28 mouse cellular contexts compared by ENCODE assay signal in genomic region chr19:34468794-34469193, GRCm38 (mm10). TPM values are rescaled to one million over a fixed set of nuclear protein-coding genes. Genes with fewer than 3 reads are reported as not detected.
"Had no signal": no experiment of that assay in that cellular context is flagged by ENCODE, and none has a peak within 500 bp of the region (broad histone marks: within the 10 kb centered on the region; RNA-seq: fewer than 3 reads in every experiment).

No protein-coding gene starts in this region.

- H3K4me3 ChIP-seq: embryonic facial prominence, embryonic 10.5 days; embryonic facial prominence, embryonic 12.5 days; embryonic facial prominence, embryonic 13.5 days; embryonic facial prominence, embryonic 15.5 days; erythroblast, embryonic 14.5 days; forebrain, embryonic 10.5 days; forebrain, embryonic 12.5 days; forebrain, embryonic 13.5 days; forebrain, embryonic 15.5 days; gastrocnemius, adult 2 months had no signal

- H3K27me3 ChIP-seq: embryonic facial prominence, embryonic 15.5 days had no signal

- H3K4me1 ChIP-seq: embryonic facial prominence, embryonic 12.5 days; embryonic facial prominence, embryonic 13.5 days; embryonic facial prominence, embryonic 15.5 days; forebrain, embryonic 12.5 days; forebrain, embryonic 13.5 days; forebrain, embryonic 15.5 days had no signal

- DNase-seq: cerebellum, adult 18-20 months; cerebellum, adult 2 months; cerebellum, adult 8-10 months; cerebellum, adult 9-10 months; cerebellum, adult 9-11 months; cerebellum, postnatal 10 days; cerebellum, postnatal 14 days; cerebellum, postnatal 25 days; cerebellum, postnatal 36 days; embryo, embryonic 11 days; forebrain, postnatal 0 days; gastrocnemius, adult 2 months; gastrocnemius, postnatal 10 days; gastrocnemius, postnatal 14 days; gastrocnemius, postnatal 25 days; gastrocnemius, postnatal 36 days; heart, adult 11 months had no signal

- H3K36me3 ChIP-seq: embryonic facial prominence, embryonic 10.5 days; embryonic facial prominence, embryonic 12.5 days; embryonic facial prominence, embryonic 13.5 days; embryonic facial prominence, embryonic 15.5 days; forebrain, embryonic 10.5 days; forebrain, embryonic 12.5 days; forebrain, embryonic 15.5 days had no signal

- H3K9ac ChIP-seq: embryonic facial prominence, embryonic 12.5 days; embryonic facial prominence, embryonic 13.5 days; embryonic facial prominence, embryonic 15.5 days; forebrain, embryonic 12.5 days; forebrain, embryonic 13.5 days; forebrain, embryonic 15.5 days; forebrain, postnatal 0 days had no signal

- H3K9me3 ChIP-seq: embryonic facial prominence, embryonic 10.5 days; embryonic facial prominence, embryonic 12.5 days; embryonic facial prominence, embryonic 13.5 days; embryonic facial prominence, embryonic 15.5 days; forebrain, embryonic 10.5 days; forebrain, embryonic 12.5 days; forebrain, embryonic 13.5 days; forebrain, embryonic 15.5 days had no signal

- H3K4me2 ChIP-seq: embryonic facial prominence, embryonic 12.5 days; embryonic facial prominence, embryonic 13.5 days; embryonic facial prominence, embryonic 15.5 days; forebrain, embryonic 12.5 days; forebrain, embryonic 13.5 days; forebrain, embryonic 15.5 days had no signal

- ATAC-seq: forebrain, embryonic 13.5 days; forebrain, embryonic 14.5 days; forebrain, embryonic 15.5 days; forebrain, embryonic 16.5 days; forebrain, postnatal 0 days had no signal

- H3K27ac ChIP-seq: embryonic facial prominence, embryonic 10.5 days; embryonic facial prominence, embryonic 12.5 days; embryonic facial prominence, embryonic 13.5 days; embryonic facial prominence, embryonic 15.5 days; forebrain, embryonic 10.5 days; forebrain, embryonic 12.5 days; forebrain, embryonic 13.5 days; forebrain, embryonic 15.5 days; gastrocnemius, adult 2 months had no signal

RNA-seq across cellular contexts. Expression of gene Ch25h, which starts 6.2 kb away (rescaled TPM):
- polyA plus RNA-seq: erythroblast, embryonic 14.5 days had no signal
